Mouse (Mus musculus) cerebellum, adult 2 months (tissue): Measurements from ENCODE around the gene Edaradd. TPM values are rescaled to one million over a fixed set of nuclear protein-coding genes. Genes with fewer than 3 reads are reported as not detected.

Source experiments
- DNase-seq, 2 experiments: peaks; one replicate each; pipeline ENCODE4 v3.0.0; 2021
- H3K27ac ChIP-seq: fragments of 200-500 bp; 2 replicates; pipeline ENCODE4 v1.5.1; 2012; ENCODE audit warnings: low read length, control low read depth, inconsistent platforms; ENCODE audit not compliant: insufficient read depth
- H3K27me3 ChIP-seq: fragments of 200-500 bp; 2 replicates; pipeline ENCODE4 v1.6.1; 2012; ENCODE audit warnings: inconsistent platforms, mild to moderate bottlenecking, low read length, moderate library complexity; ENCODE audit not compliant: control insufficient read depth, insufficient read depth
- H3K4me1 ChIP-seq: fragments of 200-500 bp; 2 replicates; pipeline ENCODE4 v1.6.1; 2011; ENCODE audit warnings: low read length; ENCODE audit not compliant: control insufficient read depth, insufficient read depth
- H3K4me3 ChIP-seq: fragments of 200-500 bp; replicated peaks from 2 replicates; pipeline ENCODE3; 2011; ENCODE audit warnings: mild to moderate bottlenecking, low read depth, low read length, control low read depth; ENCODE audit not compliant: insufficient read depth
- CTCF ChIP-seq: fragments of 200-500 bp; IDR thresholded peaks from 2 replicates; pipeline ENCODE4 v1.5.1; 2011; ENCODE audit warnings: low read depth, mild to moderate bottlenecking, control low read depth, low read length, moderate library complexity, borderline replicate concordance; ENCODE audit not compliant: insufficient read depth
- POLR2A ChIP-seq: fragments of 200-500 bp; IDR thresholded peaks from 2 replicates; pipeline ENCODE4 v1.6.1; 2011; ENCODE audit warnings: low read length, control low read depth, borderline replicate concordance; ENCODE audit not compliant: insufficient read depth
- WGBS: fragments of 180-500 bp; shearing (Covaris S2); methylation state at CpG from one replicate; pipeline ENCODE4 v1.1.7; 2018; 5-methylcytosine and 5-hydroxymethylcytosine counted together
- polyA plus RNA-seq: library from polyadenylated mRNA; depleted of rRNA; stranded (reverse); fragments of >200 nt; gene quantifications from 2 replicates; pipeline ENCODE4 v1.2.3, GENCODE M21; 2012

Edaradd gene
- polyA plus RNA-seq, 1 experiment = not detected

GRCm38 (mm10) chr13:12539716-12540115 lies 19.5 kb upstream of the Edaradd start:
- H3K4me1 ChIP-seq = no peaks in the 10 kb centered on the region
- 5% methylated on average over 11 of the region's 11 CpGs for WGBS
- no peak overlapping the region for H3K4me3 ChIP-seq
- DNase-seq = no peak
- H3K27me3 ChIP-seq = no peaks in the 10 kb centered on the region
- H3K27ac ChIP-seq = no peak overlapping the region
- no peak for TF ChIP-seq CTCF
- TF ChIP-seq POLR2A = no peak

- peak in 1 of 2 experiments; percentile 11 for DNase-seq
- Histone ChIP-seq H3K27me3 (no peaks in the 10 kb centered on the region), H3K4me1 (no peaks in the 10 kb centered on the region), H3K4me3 (no peak overlapping the region), H3K27ac (no peak overlapping the region)
- TF ChIP-seq POLR2A (no peak), CTCF (no peak)
- 67% methylated on average over 6 of the region's 6 CpGs for WGBS
These were observed 17.7 kb upstream of the Edaradd start for GRCm38 (mm10) chr13:12537971-12538370.

- Histone ChIP-seq H3K27ac (no peak overlapping the region), H3K27me3 (no peaks in the 10 kb centered on the region), H3K4me1 (no peaks in the 10 kb centered on the region), H3K4me3 (no peak overlapping the region)
- TF ChIP-seq POLR2A (no peak), CTCF (no peak)
- no peak for DNase-seq
- WGBS = 81% methylated on average over 3 of the region's 3 CpGs
These were observed 14.4 kb upstream of the Edaradd start for GRCm38 (mm10) chr13:12534628-12535027.

- DNase-seq = no peak
- no peaks in the 10 kb centered on the region for H3K27me3 ChIP-seq
- no peak overlapping the region for H3K27ac ChIP-seq
- 94% methylated on average over 4 of the region's 4 CpGs for WGBS
- no peaks in the 10 kb centered on the region for H3K4me1 ChIP-seq
- H3K4me3 ChIP-seq = no peak overlapping the region
- no peak for TF ChIP-seq CTCF
These were observed 5.4 kb upstream of the Edaradd start for GRCm38 (mm10) chr13:12525678-12526077.

- TF ChIP-seq POLR2A (no peak), CTCF (no peak)
- Histone ChIP-seq H3K4me3 (no peak overlapping the region), H3K27me3 (no peaks in the 10 kb centered on the region; the same call in 1 of the 2 replicates), H3K4me1 (no peaks in the 10 kb centered on the region), H3K27ac (no peak overlapping the region)
- DNase-seq = no peak
These were observed 2.1 kb upstream of the Edaradd start for GRCm38 (mm10) chr13:12522346-12522745.

- TF ChIP-seq POLR2A (no peak), CTCF (no peak)
- WGBS = 5% methylated on average over 18 of the region's 18 CpGs
- no peak for DNase-seq
These were observed 867 bp downstream of the Edaradd start for GRCm38 (mm10) chr13:12519371-12519770.

GRCm38 (mm10) chr13:12511189-12511965 lies 8.9 kb downstream of the Edaradd start:
- Histone ChIP-seq H3K27ac (no peak overlapping the region), H3K27me3 (no peaks in the 10 kb centered on the region), H3K4me1 (no peaks in the 10 kb centered on the region), H3K4me3 (no peak overlapping the region)
- WGBS = 74% methylated on average over 9 of the region's 9 CpGs
- TF ChIP-seq CTCF (no peak), POLR2A (no peak)
- no peak for DNase-seq

More at GRCm38 (mm10) chr13:12519371-12519770, 867 bp downstream of the Edaradd start:
- Histone ChIP-seq H3K27me3 (no peaks in the 10 kb centered on the region; the same call in 1 of the 2 replicates), H3K4me3 (no peak overlapping the region), H3K4me1 (no peaks in the 10 kb centered on the region), H3K27ac (no peak overlapping the region)

- no peaks in the 10 kb centered on the region for H3K27me3 ChIP-seq
- no peaks in the 10 kb centered on the region for H3K4me1 ChIP-seq
- no peak overlapping the region for H3K27ac ChIP-seq
- DNase-seq = no peak
- WGBS = 90% methylated on average over 6 of the region's 6 CpGs
- no peak for TF ChIP-seq POLR2A
- TF ChIP-seq CTCF = no peak
- no peak overlapping the region for H3K4me3 ChIP-seq
These were observed 10.2 kb downstream of the Edaradd start for GRCm38 (mm10) chr13:12510032-12510431.

- TF ChIP-seq CTCF = no peak
- WGBS = 96% methylated on average over 6 of the region's 6 CpGs
- Histone ChIP-seq H3K4me1 (no peaks in the 10 kb centered on the region), H3K27ac (no peak overlapping the region), H3K4me3 (no peak overlapping the region), H3K27me3 (no peaks in the 10 kb centered on the region)
- no peak for DNase-seq
These were observed 12.8 kb downstream of the Edaradd start for GRCm38 (mm10) chr13:12507426-12507825.
